Mouse (Mus musculus) CD4-positive naive resting alpha-beta T cell, adult 76 days (primary cell): ENCODE results near the gene ccdc198. TPM values are rescaled to one million over a fixed set of nuclear protein-coding genes. Genes with fewer than 3 reads are reported as not detected.

ENCODE experiments used
- total RNA-seq: library from RNA; stranded (reverse); gene quantifications from one replicate; pipeline ENCODE4 v1.2.4, GENCODE M21; 2023

ccdc198 gene
- total RNA-seq: not detected

DNA sequence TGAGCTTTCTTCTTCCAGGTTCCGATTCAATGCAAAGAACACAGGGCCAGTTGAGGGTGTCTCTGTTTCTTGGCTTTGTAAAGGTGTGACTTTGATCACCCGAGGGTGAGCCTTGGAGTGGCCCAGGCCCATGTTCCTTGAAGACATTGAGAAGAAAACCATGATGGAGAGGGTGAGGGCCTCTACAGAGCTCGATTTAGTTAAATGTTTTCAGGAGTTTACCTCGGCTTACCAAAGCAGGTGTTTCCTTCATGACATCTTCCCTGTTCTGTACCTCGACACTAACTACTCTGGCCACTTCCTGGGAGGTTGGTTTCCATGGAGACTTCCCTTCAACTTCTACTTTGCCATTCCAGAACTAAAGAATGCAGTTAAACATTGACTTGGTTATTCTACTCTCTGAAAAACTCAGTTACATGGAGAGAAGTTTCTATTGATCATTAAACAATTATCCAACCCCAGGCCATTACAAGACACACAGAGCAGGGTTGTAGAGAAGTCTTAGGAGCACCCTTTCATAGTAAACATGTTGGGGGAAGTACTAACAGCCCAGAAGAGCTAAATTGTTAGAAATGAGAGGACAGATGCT, at the start of gene ccdc198:
Gene ccdc198 (minus strand): TSS at position 349 of the 589 bp plus-strand sequence.

GRCm38 (mm10) chr14:49171867-49172581, 73.2 kb downstream of the ccdc198 start, which contains the start of gene Naa30:
TSS of gene Naa30 (plus strand) at chr14:49172226.

Other genes starting within 250 kb of the ccdc198 start
- 30.8 TPM for gene Ap5m1, start 179.4 kb downstream of the ccdc198 start, total RNA-seq
- gene Exoc5, start 178.8 kb downstream of the ccdc198 start, total RNA-seq: 64.9 TPM
- gene Naa30, start 73.2 kb downstream of the ccdc198 start, total RNA-seq: 64.4 TPM